Mouse (Mus musculus) midbrain, postnatal 0 days (tissue): ENCODE data around the gene Ebi3. TPM values are rescaled to one million over a fixed set of nuclear protein-coding genes. Genes with fewer than 3 reads are reported as not detected.
A peak's percentile ranks its signal among the peaks of the same experiment; 100 is the strongest.

Experiments used
- ATAC-seq: fragments of 200-750 bp; cut with Nextera tagmentation; 2 replicates; pipeline ENCODE4 v1.8.0; 2017; ENCODE audit warnings: moderate number of reproducible peaks, mild to moderate bottlenecking, moderate TSS enrichment, moderate library complexity; ENCODE audit not compliant: low FRiP score
- DNase-seq: peaks from one replicate; pipeline ENCODE4 v3.0.0-alpha.2; 2015; ENCODE audit warnings: low spot score
- H3K27ac ChIP-seq: fragments of 300-500 bp; sonication (generic); 2 replicates; pipeline ENCODE4 v1.5.1; 2014; ENCODE audit warnings: low read depth, mild to moderate bottlenecking, low read length, mixed read lengths
- H3K27me3 ChIP-seq: fragments of 300-500 bp; sonication (generic); 2 replicates; pipeline ENCODE4 v1.6.1; 2014; ENCODE audit warnings: low read length, control low read depth, mixed read lengths; ENCODE audit not compliant: insufficient read depth
- H3K36me3 ChIP-seq: fragments of 300-500 bp; sonication (generic); 2 replicates; pipeline ENCODE4 v1.6.1; 2014; ENCODE audit warnings: low read length, control low read depth, mixed read lengths; ENCODE audit not compliant: insufficient read depth
- H3K4me1 ChIP-seq: fragments of 300-500 bp; sonication (generic); 2 replicates; pipeline ENCODE4 v1.6.1; 2014; ENCODE audit warnings: mild to moderate bottlenecking, control low read depth, antibody characterized with exemption, low read length, mixed read lengths; ENCODE audit not compliant: insufficient read depth
- H3K4me2 ChIP-seq: fragments of 300-500 bp; sonication (generic); 2 replicates; pipeline ENCODE4 v1.6.1; 2014; ENCODE audit warnings: low read depth, mild to moderate bottlenecking, low read length, mixed read lengths; ENCODE audit not compliant: poor library complexity, severe bottlenecking
- H3K4me3 ChIP-seq: fragments of 300-500 bp; sonication (generic); 2 replicates; pipeline ENCODE4 v1.5.1; 2014; ENCODE audit warnings: low read depth, mild to moderate bottlenecking, low read length, moderate library complexity
- H3K9ac ChIP-seq: fragments of 300-500 bp; sonication (generic); replicated peaks from 2 replicates; pipeline ENCODE4 v1.6.1; 2014; ENCODE audit warnings: mild to moderate bottlenecking, low read length, moderate library complexity, mixed read lengths; ENCODE audit not compliant: poor library complexity, severe bottlenecking
- H3K9me3 ChIP-seq: fragments of 300-500 bp; sonication (generic); 2 replicates; pipeline ENCODE4 v1.6.1; 2016; ENCODE audit warnings: low read length, control low read depth
- CTCF ChIP-seq: IDR thresholded peaks from 2 replicates; pipeline ENCODE4 v1.5.1; 2016; ENCODE audit warnings: antibody characterized with exemption, mild to moderate bottlenecking
- WGBS: fragments of 180-500 bp; shearing (Covaris S2); extraction: QIAGEN DNeasy Blood & Tissue Kit; methylation state at CpG from one replicate; pipeline ENCODE4 v1.1.7; 2014; 5-methylcytosine and 5-hydroxymethylcytosine counted together
- polyA plus RNA-seq: library from polyadenylated mRNA; unstranded; fragments of >200 nt; fragmentation: Nextera tagmentation; extraction: Ambion mirVana; gene quantifications from 2 replicates; pipeline ENCODE4 v1.2.1, GENCODE M21; 2015
- total RNA-seq: library from RNA; depleted of rRNA; stranded (reverse); fragments of >200 nt; gene quantifications from 2 replicates; pipeline ENCODE4 v1.2.3, GENCODE M21; 2014; rRNA removed

Ebi3 gene
- total and polyA plus RNA-seq, 2 experiments from 2014 or later: 3.0 to 8.2 TPM

- no peak for DNase-seq
- peak; percentile 29; the same call in 1 of the 2 replicates for ATAC-seq
- whole genome bisulfite sequencing: 12% methylated on average over 30 of the region's 30 CpGs
- H3K9me3 ChIP-seq: no peaks in the 10 kb centered on the region
- no peak overlapping the region for H3K27ac ChIP-seq
- no peak overlapping the region for H3K4me2 ChIP-seq
- no peaks in the 10 kb centered on the region for H3K4me1 ChIP-seq
- peak; percentile 41 for TF ChIP-seq CTCF
- no peak overlapping the region for H3K9ac ChIP-seq
- no peaks in the 10 kb centered on the region for H3K27me3 ChIP-seq
- peaks cover 19% of the 10 kb centered on the region for H3K36me3 ChIP-seq
- no peak overlapping the region for H3K4me3 ChIP-seq
Measured at GRCm38 (mm10) chr17:55999794-56000499, 47.5 kb downstream of the Ebi3 start.

- H3K4me2 ChIP-seq: no peak overlapping the region
- no peaks in the 10 kb centered on the region for H3K9me3 ChIP-seq
- H3K27ac ChIP-seq: no peak overlapping the region
- no peak for TF ChIP-seq CTCF
- H3K27me3 ChIP-seq: no peaks in the 10 kb centered on the region
- H3K36me3 ChIP-seq: no peaks in the 10 kb centered on the region
- H3K4me1 ChIP-seq: no peaks in the 10 kb centered on the region
- DNase-seq: no peak
- no peak for ATAC-seq
- no peak overlapping the region for H3K9ac ChIP-seq
- WGBS: 81% methylated on average over 3 of the region's 3 CpGs
- H3K4me3 ChIP-seq: no peak overlapping the region
Measured at GRCm38 (mm10) chr17:56003000-56003399, 50.6 kb downstream of the Ebi3 start.

- Histone ChIP-seq H3K4me3 (no peak within 1 kb of the TSS), H3K27me3 (no peaks in the 10 kb centered on the region), H3K27ac (no peak within 1 kb of the TSS), H3K4me2 (no peak within 1 kb of the TSS), H3K9ac (no peak within 1 kb of the TSS), H3K4me1 (peaks cover 8% of the 10 kb centered on the region), H3K9me3 (no peaks in the 10 kb centered on the region), H3K36me3 (no peaks in the 10 kb centered on the region)
- WGBS: 59% methylated on average over 13 of the region's 13 CpGs
- ATAC-seq (no peak), DNase-seq (peak; percentile 57)
- TF ChIP-seq CTCF: no peak
Measured at GRCm38 (mm10) chr17:56005415-56006061, 53.1 kb downstream of the Ebi3 start, which contains the start of the genes Stap2 and Mpnd. Gene Stap2 (minus strand): TSS chr17:56005584. Gene Mpnd (plus strand): TSS chr17:56005711.

Other genes starting within 250 kb of the Ebi3 start
- 9.5 and 14.4 TPM in 2 replicates for gene Pot1b, start 240.0 kb upstream of the Ebi3 start, total RNA-seq
- gene Pot1b, start 240.0 kb upstream of the Ebi3 start, polyA plus RNA-seq: 1.4 and 1.5 TPM in 2 replicates
- gene Adgre4, start 202.7 kb upstream of the Ebi3 start, total RNA-seq: 0.11 TPM in 1 of 2 replicates, not detected in the other
- gene Adgre4, start 202.7 kb upstream of the Ebi3 start, polyA plus RNA-seq: 0.10 and 0.11 TPM in 2 replicates
- 4.3 and 10.4 TPM in 2 replicates for gene Zfp119a, start 73.7 kb upstream of the Ebi3 start, total RNA-seq
- 5.6 and 7.2 TPM in 2 replicates for gene Zfp119a, start 73.7 kb upstream of the Ebi3 start, polyA plus RNA-seq
- gene Zfp959, start 60.5 kb upstream of the Ebi3 start, total RNA-seq: 7.0 and 9.6 TPM in 2 replicates
- 7.2 and 9.1 TPM in 2 replicates for gene Zfp959, start 60.5 kb upstream of the Ebi3 start, polyA plus RNA-seq
- gene Zfp119b, start 3.1 kb upstream of the Ebi3 start, total RNA-seq: 2.8 and 3.5 TPM in 2 replicates
- 5.7 and 6.6 TPM in 2 replicates for gene Zfp119b, start 3.1 kb upstream of the Ebi3 start, polyA plus RNA-seq
- gene Yju2, start 6.5 kb downstream of the Ebi3 start, total RNA-seq: 9.8 and 10.1 TPM in 2 replicates
- 14.6 and 16.1 TPM in 2 replicates for gene Yju2, start 6.5 kb downstream of the Ebi3 start, polyA plus RNA-seq
- 227 and 253 TPM in 2 replicates for gene Shd, start 17.8 kb downstream of the Ebi3 start, total RNA-seq
- 172 and 188 TPM in 2 replicates for gene Shd, start 17.8 kb downstream of the Ebi3 start, polyA plus RNA-seq
- gene Fsd1, start 33.9 kb downstream of the Ebi3 start, total RNA-seq: 122 and 129 TPM in 2 replicates
- gene Fsd1, start 33.9 kb downstream of the Ebi3 start, polyA plus RNA-seq: 188 and 225 TPM in 2 replicates
- gene Stap2, start 52.9 kb downstream of the Ebi3 start, total RNA-seq: 1.8 and 2.4 TPM in 2 replicates
- gene Stap2, start 52.9 kb downstream of the Ebi3 start, polyA plus RNA-seq: 4.3 TPM in 2 replicates
- gene Mpnd, start 53.1 kb downstream of the Ebi3 start, total RNA-seq: 145 and 293 TPM in 2 replicates
- gene Mpnd, start 53.1 kb downstream of the Ebi3 start, polyA plus RNA-seq: 91.6 and 99.2 TPM in 2 replicates
- 64.1 and 71.4 TPM in 2 replicates for gene Sh3gl1, start 84.0 kb downstream of the Ebi3 start, total RNA-seq
- gene Sh3gl1, start 84.0 kb downstream of the Ebi3 start, polyA plus RNA-seq: 83.2 and 84.8 TPM in 2 replicates
- gene Chaf1a, start 87.8 kb downstream of the Ebi3 start, total RNA-seq: 2.7 and 3.1 TPM in 2 replicates
- gene Chaf1a, start 87.8 kb downstream of the Ebi3 start, polyA plus RNA-seq: 2.4 and 2.8 TPM in 2 replicates
- 76.9 and 123 TPM in 2 replicates for gene Ubxn6, start 122.4 kb downstream of the Ebi3 start, total RNA-seq
- gene Ubxn6, start 122.4 kb downstream of the Ebi3 start, polyA plus RNA-seq: 84.8 and 89.9 TPM in 2 replicates
- 59.6 and 72.1 TPM in 2 replicates for gene Hdgfl2, start 127.0 kb downstream of the Ebi3 start, total RNA-seq
- gene Hdgfl2, start 127.0 kb downstream of the Ebi3 start, polyA plus RNA-seq: 120 and 123 TPM in 2 replicates
- gene Plin4, start 157.2 kb downstream of the Ebi3 start, total RNA-seq: 0.42 and 0.55 TPM in 2 replicates
- gene Plin4, start 157.2 kb downstream of the Ebi3 start, polyA plus RNA-seq: 0.04 and 0.05 TPM in 2 replicates
- gene Plin5, start 165.0 kb downstream of the Ebi3 start, total RNA-seq: 4.3 and 4.5 TPM in 2 replicates
- gene Plin5, start 165.0 kb downstream of the Ebi3 start, polyA plus RNA-seq: 4.8 and 5.9 TPM in 2 replicates
- 0.47 and 0.49 TPM in 2 replicates for gene Lrg1, start 169.4 kb downstream of the Ebi3 start, total RNA-seq
- 0.43 and 0.66 TPM in 2 replicates for gene Lrg1, start 169.4 kb downstream of the Ebi3 start, polyA plus RNA-seq
- gene Sema6b, start 187.7 kb downstream of the Ebi3 start, total RNA-seq: 90.5 and 106 TPM in 2 replicates
- 15.6 and 17.4 TPM in 2 replicates for gene Sema6b, start 187.7 kb downstream of the Ebi3 start, polyA plus RNA-seq
- 15.1 and 17.9 TPM in 2 replicates for gene Tnfaip8l1, start 209.8 kb downstream of the Ebi3 start, total RNA-seq
- 8.4 and 9.9 TPM in 2 replicates for gene Tnfaip8l1, start 209.8 kb downstream of the Ebi3 start, polyA plus RNA-seq
- gene Mydgf, start 231.3 kb downstream of the Ebi3 start, total RNA-seq: 41.7 and 49.3 TPM in 2 replicates
- 75.8 and 82.5 TPM in 2 replicates for gene Mydgf, start 231.3 kb downstream of the Ebi3 start, polyA plus RNA-seq